Mouse (Mus musculus) heart, adult 18-20 months (tissue): ENCODE results near the gene Col4a3. TPM values are rescaled to one million over a fixed set of nuclear protein-coding genes. Genes with fewer than 3 reads are reported as not detected.

ENCODE experiments used
- DNase-seq, 2 experiments: peaks; one replicate each; pipeline ENCODE4 v3.0.0; 2021 to 2022; ENCODE audit warnings: mixed read lengths in 1 of 2
- total RNA-seq, 2 experiments: library from RNA; stranded (reverse); gene quantifications; 2 replicates each; pipeline ENCODE4 v1.2.3; 2021

Col4a3 gene
- total RNA-seq, 2 experiments from 2014 or later = 1.1 to 1.5 TPM

DNA sequence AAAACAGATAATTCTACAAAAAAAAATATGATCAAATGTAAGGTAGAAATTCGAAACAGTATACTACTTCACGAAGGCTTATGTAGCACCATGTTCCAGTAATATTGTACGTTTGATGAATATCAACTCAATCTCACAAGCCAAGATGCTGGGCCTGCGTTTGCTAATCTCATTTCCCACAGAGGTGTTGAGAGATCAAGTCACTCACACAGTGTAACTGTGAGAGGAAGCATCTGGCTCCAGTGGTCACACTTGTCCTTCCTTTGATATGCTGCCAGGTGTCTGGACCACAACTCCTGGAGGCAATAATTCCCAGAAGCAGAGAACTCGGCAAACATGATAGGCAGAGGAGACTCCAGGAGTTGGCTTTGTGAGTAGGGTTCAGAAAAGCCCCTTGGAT lies 99.6 kb downstream of the Col4a3 start:
- DNase-seq = no peak

GRCm38 (mm10) chr1:82686866-82687265 lies 100.1 kb downstream of the Col4a3 start:
- DNase-seq = no peak

- DNase-seq = no peak
These were observed 101.2 kb downstream of the Col4a3 start for GRCm38 (mm10) chr1:82687931-82688330.

- DNase-seq = no peak
These were observed 109.2 kb downstream of the Col4a3 start for GRCm38 (mm10) chr1:82695915-82696314.

- no peak for DNase-seq
These were observed 131.2 kb downstream of the Col4a3 start for GRCm38 (mm10) chr1:82717816-82718512.

DNA sequence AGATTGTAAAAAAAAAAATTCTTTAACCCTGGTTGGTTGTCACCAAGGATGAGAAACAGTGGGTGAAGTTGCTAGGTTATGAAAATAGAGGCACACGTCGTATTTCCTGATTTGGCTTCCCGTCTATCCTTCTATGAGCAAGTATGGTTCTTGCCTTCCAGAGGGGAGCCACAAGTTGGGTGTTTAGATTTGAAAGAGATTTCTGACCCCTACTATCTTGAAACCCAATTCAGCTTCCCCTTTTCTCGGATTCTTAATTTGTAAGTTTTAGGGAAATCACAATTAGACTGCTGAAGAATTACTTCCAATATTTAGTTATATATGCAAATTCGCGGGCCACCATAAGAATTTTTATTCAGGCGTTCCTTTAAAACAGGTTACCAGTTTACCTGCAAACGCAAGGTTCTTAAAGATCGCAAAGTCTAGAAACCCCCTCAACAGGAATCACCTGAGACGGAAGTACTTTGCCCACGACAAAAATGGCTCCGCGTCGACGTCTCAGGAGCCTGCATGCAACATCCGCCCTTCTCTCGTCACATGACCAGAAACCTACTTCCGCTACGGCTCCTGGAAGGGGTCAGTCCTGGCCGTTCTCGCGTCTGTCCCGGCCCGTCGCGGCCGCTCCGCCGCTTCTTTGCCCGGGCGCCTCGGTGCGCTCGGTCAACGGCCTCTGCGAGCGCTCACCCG lies 137.8 kb downstream of the Col4a3 start, which contains the start of gene Mff:
Mff (plus strand) TSS at position 552 of the 687 bp plus-strand sequence.
- DNase-seq = peak; percentile 96 to 98

DNA sequence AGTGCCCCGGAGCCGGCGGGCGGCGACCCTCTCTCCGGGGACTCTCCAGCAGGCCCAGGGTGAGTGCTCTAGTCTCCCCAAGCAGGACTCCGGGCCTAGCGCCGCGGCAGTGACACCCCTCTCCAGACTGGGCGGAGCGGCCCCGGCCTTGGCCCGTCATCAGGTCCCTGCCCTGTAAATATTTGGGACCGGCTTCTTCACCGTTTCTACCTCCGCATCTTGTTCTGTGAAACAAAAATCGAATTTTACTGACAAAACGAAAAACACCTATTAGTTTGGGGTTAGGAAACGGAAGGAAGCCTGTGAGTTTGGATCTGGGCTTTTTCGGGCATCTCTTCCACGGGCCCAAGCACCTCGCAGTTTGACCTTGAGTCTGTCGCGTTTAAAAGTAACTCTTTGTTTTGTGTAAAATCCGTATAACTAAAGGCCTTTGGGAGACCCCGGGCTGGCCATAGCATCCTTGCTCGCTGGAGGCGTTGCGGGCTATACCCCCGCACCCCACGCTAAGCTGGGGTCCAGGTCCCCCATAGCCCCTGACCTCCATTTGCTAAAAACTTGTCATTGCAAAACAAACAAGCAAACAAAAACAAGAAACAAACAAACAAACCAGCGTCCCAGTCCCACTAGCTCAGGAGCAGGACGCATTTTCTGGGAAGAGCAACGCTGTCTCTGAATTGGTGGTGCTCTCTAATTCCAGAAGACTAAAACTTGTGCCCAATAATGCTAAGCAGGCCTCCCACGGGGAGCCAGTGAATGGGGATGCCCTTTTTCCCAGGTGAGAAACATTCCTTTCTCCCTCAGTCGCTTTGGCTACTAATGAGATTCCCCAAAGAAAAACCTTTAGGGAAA lies 138.5 kb downstream of the Col4a3 start:
- no peak for DNase-seq

- DNase-seq = no peak
These were observed 139.1 kb downstream of the Col4a3 start for GRCm38 (mm10) chr1:82725875-82726185.

DNA sequence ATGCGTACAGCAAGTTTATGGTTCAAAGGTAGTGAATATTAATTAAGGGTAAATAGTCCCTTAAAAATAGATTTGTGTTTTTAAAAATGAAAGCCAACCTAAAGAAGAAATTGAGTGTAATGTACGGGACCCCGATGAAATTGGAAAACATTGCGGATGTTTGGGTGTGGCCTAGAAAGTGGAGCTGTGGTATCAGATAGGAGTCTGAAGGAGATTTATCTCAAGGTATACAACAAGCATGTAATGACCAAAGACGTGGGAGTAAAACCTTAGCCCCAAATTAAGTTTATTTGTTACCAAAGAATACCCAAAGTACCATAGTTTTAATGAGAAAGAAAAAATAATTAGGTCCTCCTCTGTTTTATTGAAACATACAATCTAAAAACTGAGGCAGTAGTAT lies 139.8 kb downstream of the Col4a3 start:
- no peak for DNase-seq

- no peak for DNase-seq
These were observed 146.6 kb downstream of the Col4a3 start for GRCm38 (mm10) chr1:82733357-82733756.

GRCm38 (mm10) chr1:82738066-82738465 lies 151.3 kb downstream of the Col4a3 start:
- DNase-seq = no peak

DNA sequence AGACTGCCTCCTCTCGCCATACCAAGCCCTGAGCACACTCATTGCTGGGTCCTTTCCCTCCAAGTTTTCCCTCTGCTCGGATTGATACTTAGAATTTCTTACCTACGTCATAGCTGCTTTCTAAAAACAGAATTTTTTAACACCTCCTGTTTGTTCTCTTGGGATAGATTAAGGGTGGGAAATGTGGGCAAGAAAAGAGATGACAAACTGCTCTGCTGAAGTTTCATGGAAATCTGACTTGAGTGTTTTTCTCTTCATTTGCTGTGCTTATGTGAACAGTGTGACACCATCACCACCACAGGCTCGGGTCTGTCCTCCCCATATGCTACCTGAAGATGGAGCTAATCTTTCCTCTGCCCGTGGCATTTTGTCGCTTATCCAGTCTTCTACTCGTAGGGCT lies 154.8 kb downstream of the Col4a3 start:
- no peak for DNase-seq

DNA sequence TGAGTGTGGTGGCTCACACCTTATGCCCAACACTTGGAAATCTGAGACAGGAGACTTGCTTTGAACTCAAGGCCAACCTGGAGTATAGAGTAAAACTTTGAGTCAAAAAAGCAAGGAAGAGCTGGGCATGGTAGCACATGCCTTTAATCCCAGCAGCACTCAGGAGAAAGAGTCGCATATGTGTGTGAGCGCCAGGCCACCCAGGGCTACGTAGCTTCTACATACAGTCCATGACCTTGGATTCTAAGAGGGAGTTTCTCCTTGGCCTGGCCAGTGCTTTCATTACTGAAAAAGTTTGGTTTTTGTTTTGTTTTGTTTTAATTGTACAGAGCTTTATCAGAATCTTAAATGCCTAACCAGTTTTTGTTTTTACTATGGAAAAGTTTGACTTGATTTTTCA lies 157.2 kb downstream of the Col4a3 start:
- no peak for DNase-seq

- DNase-seq = no peak
These were observed 159.7 kb downstream of the Col4a3 start for GRCm38 (mm10) chr1:82746408-82746807.

DNA sequence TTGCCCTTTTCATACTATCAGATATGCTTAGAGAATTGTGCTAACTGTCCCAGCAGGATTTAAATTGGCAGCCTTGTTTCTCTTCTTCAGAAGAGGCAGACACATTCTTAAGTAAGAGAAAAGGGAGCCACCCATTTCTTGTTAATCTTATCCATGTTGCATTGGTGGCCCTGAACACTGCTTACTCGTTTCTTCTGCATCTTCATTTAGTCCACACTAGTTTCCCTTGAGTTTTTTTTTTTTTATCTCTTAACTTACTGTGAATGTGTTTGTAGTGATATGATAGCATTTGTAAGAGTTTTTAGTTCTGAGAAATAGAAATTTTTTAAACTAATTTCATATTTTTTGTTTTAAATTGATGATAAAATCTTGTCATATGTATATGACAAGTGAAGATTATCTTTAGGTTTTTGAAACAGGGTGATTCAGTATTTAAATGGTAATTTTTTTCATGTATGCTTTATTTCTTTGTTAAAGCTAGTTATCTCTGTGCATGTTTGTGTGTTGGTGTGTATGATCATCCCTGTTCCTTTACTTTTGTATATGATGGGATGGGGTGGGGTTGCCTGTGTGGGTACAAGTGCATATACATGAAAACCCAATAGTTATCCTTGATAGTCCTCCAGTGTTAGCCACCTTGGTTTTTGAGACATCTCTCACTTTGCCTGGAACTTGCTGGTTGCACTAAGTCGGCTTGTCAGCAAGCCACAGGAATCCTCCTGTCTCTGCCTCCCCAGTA lies 161.2 kb downstream of the Col4a3 start:
- no peak for DNase-seq

DNA sequence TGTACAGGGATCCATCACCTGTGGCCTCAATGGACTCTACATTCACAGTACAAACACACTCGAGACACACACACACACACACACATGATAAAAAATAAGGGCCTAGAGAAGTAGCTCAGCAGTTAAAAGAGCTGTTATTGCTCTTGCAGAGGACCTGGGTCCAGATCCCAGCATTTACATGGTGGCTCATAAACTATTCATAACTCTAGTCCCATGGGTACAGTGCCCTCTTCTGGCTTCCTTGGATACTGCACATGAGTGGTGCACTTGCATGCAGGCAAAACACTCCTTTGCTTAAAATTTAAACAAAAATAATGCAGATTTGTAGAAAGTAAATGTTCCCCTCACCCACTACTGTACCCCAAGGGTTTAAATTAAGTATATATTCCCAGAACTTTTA lies 172.8 kb downstream of the Col4a3 start:
- no peak for DNase-seq

DNA sequence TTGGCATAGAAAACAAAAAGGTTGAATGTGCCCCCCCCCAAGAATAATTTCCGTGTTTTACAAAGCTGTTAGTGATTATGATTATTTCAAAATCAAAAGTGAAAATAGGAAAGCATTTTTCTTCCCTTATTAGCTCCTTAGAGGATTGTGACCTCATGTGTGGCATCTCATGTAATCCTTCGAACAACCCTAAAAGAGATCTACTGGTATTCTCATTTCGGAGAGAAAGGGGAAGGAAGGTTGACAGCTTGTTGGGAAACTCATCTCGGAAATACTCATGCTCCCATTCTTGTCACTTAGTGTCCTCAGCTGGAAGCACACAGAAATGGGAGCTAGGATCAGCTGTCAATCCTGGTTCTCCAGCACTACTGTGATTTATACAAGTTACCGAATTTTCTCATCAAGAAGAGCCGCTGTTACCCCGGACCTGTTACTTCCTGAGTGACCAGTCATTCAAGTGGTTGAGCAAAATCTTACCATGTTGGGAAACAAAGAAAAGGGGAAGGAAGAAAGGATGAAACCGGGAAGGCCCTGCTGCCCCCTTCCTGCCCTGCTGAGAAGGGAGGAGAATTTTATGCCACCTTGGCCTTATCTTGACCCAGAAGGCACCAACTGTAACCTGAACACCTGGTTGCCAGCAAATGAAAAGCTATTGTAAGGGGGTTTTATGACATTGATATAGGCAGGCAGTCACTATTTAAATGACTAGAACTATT lies 174.9 kb downstream of the Col4a3 start:
- no peak for DNase-seq

- DNase-seq = no peak
These were observed 175.6 kb downstream of the Col4a3 start for GRCm38 (mm10) chr1:82762274-82762673.

- no peak for DNase-seq
These were observed 179.5 kb downstream of the Col4a3 start for GRCm38 (mm10) chr1:82766227-82766626.

DNA sequence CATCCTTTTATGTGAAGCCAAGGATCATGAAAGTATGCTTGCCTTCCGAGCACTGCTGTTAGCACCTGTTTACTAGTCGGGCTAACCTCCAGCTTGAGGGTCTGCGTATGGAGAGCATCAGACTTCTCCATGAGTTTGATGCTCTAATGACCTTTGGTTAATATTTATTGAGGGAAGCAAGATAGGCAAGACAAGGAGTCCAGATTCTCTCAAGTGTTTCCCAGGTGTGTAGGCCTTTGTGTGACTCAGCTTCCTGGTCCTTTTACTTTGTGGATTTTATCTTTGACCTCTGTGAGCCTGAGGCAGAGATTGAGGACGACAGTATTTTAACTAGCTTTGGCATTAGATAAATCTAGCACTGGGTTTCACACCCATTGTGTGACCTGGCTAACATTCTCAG lies 179.9 kb downstream of the Col4a3 start:
- DNase-seq = no peak

DNA sequence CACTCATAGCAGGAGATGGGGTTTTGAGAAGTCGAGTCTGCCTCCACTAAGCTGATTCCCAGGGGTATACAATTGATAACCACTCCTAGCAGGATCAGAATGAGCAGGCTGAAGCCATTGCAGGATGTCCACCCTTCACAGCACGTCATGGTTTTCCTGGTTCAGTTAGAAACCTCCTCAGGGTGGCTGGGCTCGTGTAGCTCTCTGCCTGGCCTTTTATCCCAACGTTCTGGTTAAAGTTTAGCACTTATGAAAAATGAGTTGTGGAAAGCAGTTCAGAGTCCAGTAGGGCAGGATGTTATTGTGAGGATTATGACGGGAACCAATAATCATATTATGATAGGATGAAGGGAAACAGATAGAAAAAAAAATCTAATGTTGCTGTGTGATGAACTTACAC lies 181.5 kb downstream of the Col4a3 start, which contains the start of gene Tm4sf20:
Tm4sf20 (minus strand) TSS at position 193 of the 400 bp plus-strand sequence.
- DNase-seq = no peak
